Mouse (Mus musculus) neural tube, embryonic 15.5 days (tissue): ENCODE results near the gene Prol1. TPM values are rescaled to one million over a fixed set of nuclear protein-coding genes. Genes with fewer than 3 reads are reported as not detected.
"Not testable (repeated sequence)": the region's sequence is repeated elsewhere in the genome, so short reads cannot be mapped to it uniquely, and the experiment has no call there.

ENCODE experiments used
- ATAC-seq: fragments of 200-750 bp; cut with Nextera tagmentation; 2 replicates; pipeline ENCODE4 v1.8.0; 2017; ENCODE audit warnings: mild to moderate bottlenecking, moderate TSS enrichment, moderate library complexity; ENCODE audit not compliant: low FRiP score
- H3K27ac ChIP-seq: fragments of 300-500 bp; sonication (generic); replicated peaks from 2 replicates; pipeline ENCODE4 v1.5.1; 2015; ENCODE audit warnings: mild to moderate bottlenecking, inconsistent platforms
- H3K27me3 ChIP-seq: fragments of 300-500 bp; sonication (generic); replicated peaks from 2 replicates; pipeline ENCODE4 v1.6.1; 2015; ENCODE audit warnings: inconsistent platforms
- H3K36me3 ChIP-seq: fragments of 300-500 bp; sonication (generic); 2 replicates; pipeline ENCODE4 v1.6.1; 2015; ENCODE audit warnings: inconsistent platforms
- H3K4me1 ChIP-seq: fragments of 300-500 bp; sonication (generic); 2 replicates; pipeline ENCODE4 v1.6.1; 2015; ENCODE audit warnings: inconsistent platforms
- H3K4me2 ChIP-seq: fragments of 300-500 bp; sonication (generic); 2 replicates; pipeline ENCODE4 v1.6.1; 2015; ENCODE audit warnings: inconsistent platforms, mild to moderate bottlenecking, moderate library complexity
- H3K4me3 ChIP-seq: fragments of 300-500 bp; sonication (generic); replicated peaks from 2 replicates; pipeline ENCODE4 v1.5.1; 2015; ENCODE audit warnings: mild to moderate bottlenecking, inconsistent platforms
- H3K9ac ChIP-seq: fragments of 300-500 bp; sonication (generic); replicated peaks from 2 replicates; pipeline ENCODE4 v1.6.1; 2015; ENCODE audit warnings: mild to moderate bottlenecking, inconsistent platforms
- H3K9me3 ChIP-seq: fragments of 300-500 bp; sonication (generic); replicated peaks from 2 replicates; pipeline ENCODE4 v1.6.1; 2016; ENCODE audit warnings: inconsistent platforms
- WGBS: fragments of 180-500 bp; shearing (Covaris S2); methylation state at CpG from one replicate; pipeline ENCODE4 v1.1.7; 2015; ENCODE audit warnings: mixed read lengths; 5-methylcytosine and 5-hydroxymethylcytosine counted together
- polyA plus RNA-seq: library from polyadenylated mRNA; unstranded; fragments of >200 nt; fragmentation: Nextera tagmentation; extraction: Ambion mirVana; gene quantifications from 2 replicates; pipeline ENCODE4 v1.2.1, GENCODE M21; 2015

The Prol1 gene
- polyA plus RNA-seq: not detected in 2 replicates

- no peaks in the 10 kb centered on the region for H3K36me3 ChIP-seq
- H3K4me3 ChIP-seq: no peak within 1 kb of the TSS
- H3K27ac ChIP-seq: no peak within 1 kb of the TSS
- H3K4me2 ChIP-seq: no peak within 1 kb of the TSS
- no peaks in the 10 kb centered on the region for H3K4me1 ChIP-seq
- H3K9ac ChIP-seq: no peak within 1 kb of the TSS
- no peak for ATAC-seq
- no peaks in the 10 kb centered on the region for H3K27me3 ChIP-seq
- 92% methylated on average over 1 of the region's 1 CpGs for WGBS
- H3K9me3 ChIP-seq: no peaks in the 10 kb centered on the region
Measured at GRCm38 (mm10) chr5:88317012-88317411, at the start of gene Prol1. Gene Prol1, plus strand, starts transcription at chr5:88317312.

- no peak within 1 kb of the TSS for H3K9ac ChIP-seq
- no peak within 1 kb of the TSS for H3K4me3 ChIP-seq
- H3K27ac ChIP-seq: no peak within 1 kb of the TSS
- H3K4me1 ChIP-seq: no peaks in the 10 kb centered on the region
- H3K9me3 ChIP-seq: no peaks in the 10 kb centered on the region
- WGBS: 82% methylated on average over 1 of the region's 1 CpGs
- H3K4me2 ChIP-seq: no peak within 1 kb of the TSS
- H3K27me3 ChIP-seq: no peaks in the 10 kb centered on the region
- no peaks in the 10 kb centered on the region for H3K36me3 ChIP-seq
- ATAC-seq: no peak
Measured at GRCm38 (mm10) chr5:88268619-88269018, 48.5 kb upstream of the Prol1 start, which contains the start of gene Gm7714. Gene Gm7714, plus strand, starts transcription at chr5:88268919.

GRCm38 (mm10) chr5:88311307-88311706 lies 5.8 kb upstream of the Prol1 start:
- H3K4me2 ChIP-seq, H3K4me1 ChIP-seq, ATAC-seq, H3K27ac ChIP-seq, H3K36me3 ChIP-seq, H3K9ac ChIP-seq, H3K27me3 ChIP-seq, H3K4me3 ChIP-seq, H3K9me3 ChIP-seq: not testable (repeated sequence)
- WGBS: 69% methylated on average over 3 of the region's 3 CpGs

- H3K4me3 ChIP-seq, H3K9me3 ChIP-seq, H3K9ac ChIP-seq, H3K36me3 ChIP-seq, H3K27ac ChIP-seq, ATAC-seq, H3K27me3 ChIP-seq, H3K4me1 ChIP-seq, H3K4me2 ChIP-seq: not testable (repeated sequence)
- 55% methylated on average over 2 of the region's 2 CpGs for WGBS
Measured at GRCm38 (mm10) chr5:88348533-88348932, 31.4 kb downstream of the Prol1 start.

- H3K9ac ChIP-seq: no peak overlapping the region
- no peak for ATAC-seq
- 6% methylated on average over 5 of the region's 5 CpGs for WGBS
- no peaks in the 10 kb centered on the region for H3K9me3 ChIP-seq
- no peak overlapping the region for H3K27ac ChIP-seq
- no peaks in the 10 kb centered on the region for H3K36me3 ChIP-seq
- H3K4me3 ChIP-seq: no peak overlapping the region
- H3K27me3 ChIP-seq: no peaks in the 10 kb centered on the region
- no peak overlapping the region for H3K4me2 ChIP-seq
- H3K4me1 ChIP-seq: no peaks in the 10 kb centered on the region
Measured at GRCm38 (mm10) chr5:88364768-88365167, 47.7 kb downstream of the Prol1 start.

- Histone ChIP-seq H3K4me1 (no peaks in the 10 kb centered on the region), H3K9me3 (no peaks in the 10 kb centered on the region), H3K9ac (no peak overlapping the region), H3K4me3 (no peak overlapping the region), H3K27me3 (no peaks in the 10 kb centered on the region), H3K36me3 (no peaks in the 10 kb centered on the region), H3K27ac (no peak overlapping the region), H3K4me2 (no peak overlapping the region)
- 87% methylated on average over 1 of the region's 1 CpGs for WGBS
- ATAC-seq: no peak
Measured at GRCm38 (mm10) chr5:88366886-88367285, 49.8 kb downstream of the Prol1 start.

- no peak for ATAC-seq
- Histone ChIP-seq H3K36me3 (no peaks in the 10 kb centered on the region), H3K4me1 (no peaks in the 10 kb centered on the region), H3K4me3 (no peak overlapping the region), H3K9me3 (no peaks in the 10 kb centered on the region), H3K9ac (no peak overlapping the region), H3K4me2 (no peak overlapping the region), H3K27me3 (no peaks in the 10 kb centered on the region), H3K27ac (no peak overlapping the region)
- WGBS: 83% methylated on average over 6 of the region's 6 CpGs
Measured at GRCm38 (mm10) chr5:88370578-88371232, 53.6 kb downstream of the Prol1 start.

GRCm38 (mm10) chr5:88372563-88372962 lies 55.5 kb downstream of the Prol1 start:
- H3K27me3 ChIP-seq: no peaks in the 10 kb centered on the region
- H3K27ac ChIP-seq: no peak overlapping the region
- ATAC-seq: no peak
- H3K4me1 ChIP-seq: no peaks in the 10 kb centered on the region
- H3K4me3 ChIP-seq: no peak overlapping the region
- 86% methylated on average over 6 of the region's 6 CpGs for WGBS
- no peaks in the 10 kb centered on the region for H3K9me3 ChIP-seq
- H3K36me3 ChIP-seq: no peaks in the 10 kb centered on the region
- H3K9ac ChIP-seq: no peak overlapping the region
- H3K4me2 ChIP-seq: no peak overlapping the region

- no peak within 1 kb of the TSS for H3K27ac ChIP-seq
- no peak for ATAC-seq
- no peak within 1 kb of the TSS for H3K4me3 ChIP-seq
- no peaks in the 10 kb centered on the region for H3K36me3 ChIP-seq
- no peak within 1 kb of the TSS for H3K4me2 ChIP-seq
- H3K4me1 ChIP-seq: no peaks in the 10 kb centered on the region
- WGBS: 83% methylated on average over 4 of the region's 4 CpGs
- H3K9ac ChIP-seq: no peak within 1 kb of the TSS
- no peaks in the 10 kb centered on the region for H3K27me3 ChIP-seq
- no peaks in the 10 kb centered on the region for H3K9me3 ChIP-seq
Measured at GRCm38 (mm10) chr5:88375808-88376207, 58.7 kb downstream of the Prol1 start, which contains the start of gene Amtn. Gene Amtn, plus strand, starts transcription at chr5:88376108.

Other genes with a start within 250 kb of the Prol1 start
- gene Smr2, start 230.8 kb upstream of the Prol1 start, polyA plus RNA-seq: not detected in 2 replicates
- not detected in 2 replicates for gene Gm11116, start 205.8 kb upstream of the Prol1 start, polyA plus RNA-seq
- gene Gm11115, start 163.2 kb upstream of the Prol1 start, polyA plus RNA-seq: not detected in 2 replicates
- not detected in 2 replicates for gene Gm7714, start 48.4 kb upstream of the Prol1 start, polyA plus RNA-seq
- not detected in 2 replicates for gene Amtn, start 58.8 kb downstream of the Prol1 start, polyA plus RNA-seq
- not detected in 2 replicates for gene Ambn, start 138.7 kb downstream of the Prol1 start, polyA plus RNA-seq
- not detected in 2 replicates for gene Enam, start 170.7 kb downstream of the Prol1 start, polyA plus RNA-seq
- gene Jchain, start 210.6 kb downstream of the Prol1 start, polyA plus RNA-seq: 0.26 and 0.33 TPM in 2 replicates
- gene Utp3, start 237.2 kb downstream of the Prol1 start, polyA plus RNA-seq: 44.4 and 58.6 TPM in 2 replicates
- 201 and 259 TPM in 2 replicates for gene Rufy3, start 247.7 kb downstream of the Prol1 start, polyA plus RNA-seq